14 mouse cellular contexts compared by ENCODE assay signal in genomic region chr11:117776085-117776792, GRCm38 (mm10). TPM values are rescaled to one million over a fixed set of nuclear protein-coding genes. Genes with fewer than 3 reads are reported as not detected.
"Had no signal": no experiment of that assay in that cellular context is flagged by ENCODE, and none has a peak within 500 bp of the region (broad histone marks: within the 10 kb centered on the region; RNA-seq: fewer than 3 reads in every experiment).

No protein-coding gene starts in this region.

- H3K36me3 ChIP-seq: midbrain, embryonic 13.5 days had no signal

- ATAC-seq: intestine, postnatal 0 days; lung, postnatal 0 days; midbrain, embryonic 13.5 days had no signal

- H3K4me3 ChIP-seq: left cerebral cortex, adult 2 months; limb, embryonic 10.5 days; midbrain, embryonic 13.5 days had no signal

- H3K9me3 ChIP-seq: limb, embryonic 10.5 days; midbrain, embryonic 13.5 days had no signal

- DNase-seq: kidney, adult 8-10 months; lung, adult 2 months; right cerebral cortex, postnatal 4 days; spleen, adult 18-20 months had no signal

- H3K4me2 ChIP-seq: midbrain, embryonic 13.5 days had no signal

- H3K27ac ChIP-seq: left cerebral cortex, adult 2 months; limb, embryonic 10.5 days; liver, embryonic 14.5 days; midbrain, embryonic 13.5 days had no signal

- H3K9ac ChIP-seq: liver, embryonic 14.5 days; midbrain, embryonic 13.5 days had no signal

RNA-seq across cellular contexts. Expression of gene 6030468B19Rik, which starts 21.2 kb away (rescaled TPM):
- total RNA-seq: left cerebral cortex, adult 2 months; left cerebral cortex, postnatal 14 days; midbrain, postnatal 0 days had no signal
- polyA plus RNA-seq: intestine, postnatal 0 days; lung, postnatal 0 days; midbrain, embryonic 13.5 days; midbrain, postnatal 0 days; neural tube, embryonic 14.5 days; urinary bladder, adult 2 months had no signal

RNA-seq across cellular contexts. Expression of gene Gm20708, which starts 33.2 kb away (rescaled TPM):
- total RNA-seq: midbrain, postnatal 0 days had no signal
- polyA plus RNA-seq: lung, adult 2 months; urinary bladder, adult 2 months had no signal
